Mouse (Mus musculus): ENCODE data around the gene Ttll1.

GRCm38 (mm10) chr15:83495195-83495594 is 15.5 kb downstream of the Ttll1 start:
- TF ChIP-seq POLR2A (IDR thresholded peaks at IDR 0.05; ENCODE audit: low read depth, low read length), result no peak
- no peak for TF ChIP-seq CTCF (IDR thresholded peaks at IDR 0.05; ENCODE audit: extremely low read depth, insufficient read depth, insufficient read length, insufficient replicate concordance)
